Mouse (Mus musculus): Measurements from ENCODE around the gene Plcd1. TPM values are rescaled to one million over a fixed set of nuclear protein-coding genes. Genes with fewer than 3 reads are reported as not detected.

Gene Plcd1
- polyA plus RNA-seq, 1 experiment = 9.9 TPM

GRCm38 (mm10) chr9:119082039-119082438 is 11.3 kb downstream of the Plcd1 start:
- Histone ChIP-seq H3K4me3 (no peak overlapping the region), H3K27me3 (ENCODE audit: control insufficient read depth, insufficient read depth, insufficient read length) (no peaks in the 10 kb centered on the region), H3K79me2 (ENCODE audit: control insufficient read depth, insufficient read depth) (no peaks in the 10 kb centered on the region), H3K4me2 (ENCODE audit: low read depth) (no peak overlapping the region), H3K36me3 (ENCODE audit: control insufficient read depth, insufficient read depth) (no peaks in the 10 kb centered on the region), H3ac (ENCODE audit: control insufficient read depth, insufficient read length) (no peak overlapping the region)
- TF ChIP-seq POLR2AphosphoS2 (IDR thresholded peaks at IDR 0.05; ENCODE audit: insufficient read length, low read depth) (no peak), USF1 (IDR thresholded peaks at IDR 0.05; ENCODE audit: low read depth) (no peak), MYOG (IDR thresholded peaks at IDR 0.05; ENCODE audit: control insufficient read depth in 1 of 3, insufficient read depth in 1 of 3, insufficient read length in 2 of 3, low read depth in 2 of 3) (no peak), REST (IDR thresholded peaks at IDR 0.05; ENCODE audit: insufficient read depth, insufficient read length) (no peak), MYOD1 (IDR thresholded peaks at IDR 0.05; ENCODE audit: control insufficient read depth in 1 of 3, insufficient read length in 2 of 3, low read depth in 2 of 3) (no peak), MAX (IDR thresholded peaks at IDR 0.05; ENCODE audit: low read depth) (no peak), TCF12 (IDR thresholded peaks at IDR 0.05; ENCODE audit: insufficient read depth, poor library complexity, severe bottlenecking) (no peak)

- H3K4me3 ChIP-seq = no peak overlapping the region
- no peaks in the 10 kb centered on the region for H3K79me2 ChIP-seq (ENCODE audit: control insufficient read depth, insufficient read depth)
- no peaks in the 10 kb centered on the region for H3K36me3 ChIP-seq (ENCODE audit: control insufficient read depth, insufficient read depth)
- no peak overlapping the region for H3K4me2 ChIP-seq (ENCODE audit: low read depth)
- no peak for TF ChIP-seq USF1 (IDR thresholded peaks at IDR 0.05; ENCODE audit: low read depth)
- no peak for TF ChIP-seq SRF (IDR thresholded peaks at IDR 0.05; ENCODE audit: control insufficient read depth, insufficient read length, low read depth)
- no peak for TF ChIP-seq TCF3 (IDR thresholded peaks at IDR 0.05; ENCODE audit: insufficient read length, low read depth)
- TF ChIP-seq REST (IDR thresholded peaks at IDR 0.05; ENCODE audit: insufficient read depth, insufficient read length) = no peak
- TF ChIP-seq E2F4 (IDR thresholded peaks at IDR 0.05; ENCODE audit: insufficient read depth) = no peak
- no peak for TF ChIP-seq MYOD1 (IDR thresholded peaks at IDR 0.05; ENCODE audit: control insufficient read depth in 1 of 3, insufficient read length in 2 of 3, low read depth in 2 of 3)
- TF ChIP-seq POLR2AphosphoS2 (IDR thresholded peaks at IDR 0.05; ENCODE audit: insufficient read length, low read depth) = no peak
- H3ac ChIP-seq (ENCODE audit: control insufficient read depth, insufficient read length) = no peak overlapping the region
- no peaks in the 10 kb centered on the region for H3K27me3 ChIP-seq (ENCODE audit: control insufficient read depth, insufficient read depth, insufficient read length)
Measured at GRCm38 (mm10) chr9:119080040-119080675, 13.1 kb downstream of the Plcd1 start.

- no peak overlapping the region for H3ac ChIP-seq (ENCODE audit: control insufficient read depth, insufficient read length)
- no peak overlapping the region for H3K4me2 ChIP-seq (ENCODE audit: low read depth)
- no peaks in the 10 kb centered on the region for H3K79me2 ChIP-seq (ENCODE audit: control insufficient read depth, insufficient read depth)
- H3K27me3 ChIP-seq (ENCODE audit: control insufficient read depth, insufficient read depth, insufficient read length) = no peaks in the 10 kb centered on the region
- H3K4me3 ChIP-seq = no peak overlapping the region
- no peaks in the 10 kb centered on the region for H3K36me3 ChIP-seq (ENCODE audit: control insufficient read depth, insufficient read depth)
- TF ChIP-seq CEBPB (IDR thresholded peaks at IDR 0.05; ENCODE audit: insufficient read depth, poor library complexity, severe bottlenecking) (no peak), MAX (IDR thresholded peaks at IDR 0.05; ENCODE audit: low read depth) (no peak), USF1 (IDR thresholded peaks at IDR 0.05; ENCODE audit: low read depth) (no peak), TCF12 (IDR thresholded peaks at IDR 0.05; ENCODE audit: insufficient read depth, poor library complexity, severe bottlenecking) (no peak), SRF (IDR thresholded peaks at IDR 0.05; ENCODE audit: control insufficient read depth, insufficient read length, low read depth) (no peak), MYOD1 (IDR thresholded peaks at IDR 0.05; ENCODE audit: control insufficient read depth in 1 of 3, insufficient read length in 2 of 3, low read depth in 2 of 3) (no peak), E2F4 (IDR thresholded peaks at IDR 0.05; ENCODE audit: insufficient read depth) (no peak), REST (IDR thresholded peaks at IDR 0.05; ENCODE audit: insufficient read depth, insufficient read length) (no peak), POLR2AphosphoS2 (IDR thresholded peaks at IDR 0.05; ENCODE audit: insufficient read length, low read depth) (no peak), POLR2A (IDR thresholded peaks at IDR 0.05; ENCODE audit: insufficient read length, low read depth) (no peak)
Measured at GRCm38 (mm10) chr9:119075685-119076084, 17.6 kb downstream of the Plcd1 start.

- TF ChIP-seq SRF (IDR thresholded peaks at IDR 0.05; ENCODE audit: control insufficient read depth, insufficient read length, low read depth) = no peak
- TF ChIP-seq TCF3 (IDR thresholded peaks at IDR 0.05; ENCODE audit: insufficient read length, low read depth) = no peak
- TF ChIP-seq POLR2AphosphoS2 (IDR thresholded peaks at IDR 0.05; ENCODE audit: insufficient read length, low read depth) = no peak
- no peak for TF ChIP-seq MYOG (IDR thresholded peaks at IDR 0.05; ENCODE audit: control insufficient read depth in 1 of 3, insufficient read depth in 1 of 3, insufficient read length in 2 of 3, low read depth in 2 of 3)
- TF ChIP-seq MYOD1 (IDR thresholded peaks at IDR 0.05; ENCODE audit: control insufficient read depth in 1 of 3, insufficient read length in 2 of 3, low read depth in 2 of 3) = no peak
- no peak for TF ChIP-seq REST (IDR thresholded peaks at IDR 0.05; ENCODE audit: insufficient read depth, insufficient read length)
- TF ChIP-seq USF1 (IDR thresholded peaks at IDR 0.05; ENCODE audit: low read depth) = no peak
- TF ChIP-seq POLR2A (IDR thresholded peaks at IDR 0.05; ENCODE audit: insufficient read length, low read depth) = no peak
- no peak for TF ChIP-seq TCF12 (IDR thresholded peaks at IDR 0.05; ENCODE audit: insufficient read depth, poor library complexity, severe bottlenecking)
- no peak for TF ChIP-seq CEBPB (IDR thresholded peaks at IDR 0.05; ENCODE audit: insufficient read depth, poor library complexity, severe bottlenecking)
- no peak for TF ChIP-seq MAX (IDR thresholded peaks at IDR 0.05; ENCODE audit: low read depth)
- no peak for TF ChIP-seq E2F4 (IDR thresholded peaks at IDR 0.05; ENCODE audit: insufficient read depth)
- Histone ChIP-seq H3ac (ENCODE audit: control insufficient read depth, insufficient read length) (no peak overlapping the region), H3K27me3 (ENCODE audit: control insufficient read depth, insufficient read depth, insufficient read length) (no peaks in the 10 kb centered on the region), H3K4me2 (ENCODE audit: low read depth) (no peak overlapping the region), H3K36me3 (ENCODE audit: control insufficient read depth, insufficient read depth) (no peaks in the 10 kb centered on the region), H3K4me3 (no peak overlapping the region), H3K79me2 (ENCODE audit: control insufficient read depth, insufficient read depth) (no peaks in the 10 kb centered on the region)
Measured at GRCm38 (mm10) chr9:119073184-119073895, 20.0 kb downstream of the Plcd1 start.

All from myocyte (in vitro differentiated cells).